Mouse (Mus musculus): ENCODE data around the gene Uvssa. TPM values are rescaled to one million over a fixed set of nuclear protein-coding genes. Genes with fewer than 3 reads are reported as not detected.
A peak's percentile ranks its signal among the peaks of the same experiment; 100 is the strongest.
"Not testable (repeated sequence)": the region's sequence is repeated elsewhere in the genome, so short reads cannot be mapped to it uniquely, and the experiment has no call there.

The Uvssa gene
- 4.3 and 5.4 TPM in 2 replicates for polyA plus RNA-seq (2012; rRNA removed)

DNA sequence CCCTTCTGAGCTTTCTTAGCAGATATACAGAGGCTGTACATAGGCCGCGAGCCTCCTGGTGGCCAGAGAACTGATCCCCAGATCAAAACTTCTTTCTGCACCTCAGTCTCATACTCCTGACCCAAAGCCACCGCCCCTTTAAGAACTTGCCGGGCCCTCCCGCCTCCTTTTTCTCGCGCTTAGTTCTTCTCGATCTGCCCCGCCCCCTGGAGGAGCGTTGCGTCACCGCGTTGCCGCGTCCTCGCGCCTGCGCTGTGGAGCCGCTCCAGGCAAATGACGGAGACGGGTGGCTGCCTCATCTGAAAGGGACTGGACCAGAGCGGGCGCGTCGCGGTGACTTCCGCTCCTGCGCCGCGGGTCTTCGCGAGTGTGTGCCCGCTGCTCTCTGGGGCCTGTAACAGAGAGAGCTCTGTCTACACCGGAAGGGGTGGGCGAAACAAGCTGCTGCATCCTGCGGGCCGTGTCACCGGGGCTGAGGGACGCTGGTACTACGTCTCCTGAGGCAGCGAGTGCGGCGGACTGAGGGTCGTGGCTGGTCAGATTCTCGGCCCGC lies at the start of gene Uvssa:
TSS of gene Uvssa (plus strand) at position 248 of the 553 bp plus-strand sequence.
- peak within 1 kb of the TSS; percentile 62 for H3K4me3 ChIP-seq (ENCODE audit: insufficient read depth, low read depth, low read length)
- peaks cover 2% of the 10 kb centered on the region for H3K36me3 ChIP-seq (ENCODE audit: control insufficient read depth, insufficient read depth, low read length)
- H3K4me1 ChIP-seq (ENCODE audit: control insufficient read depth, insufficient read depth, low read length), result peaks cover 4% of the 10 kb centered on the region; the same call in 1 of the 2 replicates
- H3K27ac ChIP-seq (ENCODE audit: insufficient read depth, low read depth, low read length), result peak within 1 kb of the TSS; percentile 69
- TF ChIP-seq CTCF (conservative IDR thresholded peaks at IDR 0.05; ENCODE audit: insufficient read depth, insufficient read length, low read depth, low read length) (peak; percentile 31; the same call in 1 of the 2 replicates), POLR2A (IDR thresholded peaks at IDR 0.05; ENCODE audit: low read depth, low read length) (peak; percentile 75)
- 1% methylated on average over 46 of the region's 46 CpGs for WGBS
- no peaks in the 10 kb centered on the region for H3K27me3 ChIP-seq (replicated peaks; ENCODE audit: control insufficient read depth, insufficient read depth, low read length)
- DNase-seq, result peak; percentile 99

DNA sequence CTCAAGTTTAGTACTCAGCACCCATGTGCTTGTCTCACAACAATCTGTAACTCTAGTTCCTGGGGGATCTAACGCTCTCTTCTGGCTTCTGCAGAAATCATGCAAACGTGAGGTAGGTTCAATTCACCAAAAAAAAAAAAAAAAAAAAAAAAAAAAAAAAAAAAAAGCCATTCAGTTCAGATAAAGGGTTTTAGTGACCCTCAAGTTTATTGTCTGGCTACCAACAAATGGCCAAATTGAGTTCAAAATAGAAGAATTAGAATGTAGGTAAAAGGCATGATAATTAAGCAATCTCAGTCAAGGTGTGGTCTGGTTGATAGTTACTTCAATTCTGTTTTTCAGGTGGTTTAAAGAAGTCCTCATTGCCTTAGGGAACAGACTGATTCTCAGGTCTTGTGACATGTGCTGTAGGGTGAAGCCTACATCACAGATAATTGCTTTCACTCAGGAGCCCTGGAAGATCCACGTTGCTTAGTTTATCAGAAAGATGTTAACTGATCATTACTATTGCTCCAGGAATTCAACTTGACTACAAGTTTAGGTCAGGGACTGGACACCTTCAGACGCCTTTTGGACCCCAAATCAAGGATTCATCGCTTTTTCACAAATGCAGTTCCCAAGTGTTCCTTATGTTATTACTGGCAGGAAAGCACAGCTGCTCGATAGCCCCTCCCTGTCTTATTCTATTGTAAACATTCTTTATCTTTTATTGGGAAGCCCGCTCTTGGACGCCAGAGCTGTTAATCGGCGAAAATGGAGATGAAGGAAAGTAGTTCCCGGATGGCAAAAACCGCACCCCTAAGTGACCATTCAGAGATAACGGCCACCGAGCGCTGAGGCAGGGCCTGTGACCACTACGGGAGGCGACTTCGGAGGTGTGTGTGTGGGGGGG lies 43.7 kb upstream of the Uvssa start:
- H3K27ac ChIP-seq (ENCODE audit: insufficient read depth, low read depth, low read length), result peak overlapping the region; percentile 76
- no peak for DNase-seq
- H3K4me3 ChIP-seq (ENCODE audit: insufficient read depth, low read depth, low read length), result peak overlapping the region; percentile 93
- no peak for TF ChIP-seq CTCF (conservative IDR thresholded peaks at IDR 0.05; ENCODE audit: insufficient read depth, insufficient read length, low read depth, low read length)
- TF ChIP-seq POLR2A (IDR thresholded peaks at IDR 0.05; ENCODE audit: low read depth, low read length), result peak; percentile 21
- no peaks in the 10 kb centered on the region for H3K27me3 ChIP-seq (replicated peaks; ENCODE audit: control insufficient read depth, insufficient read depth, low read length)
- H3K4me1 ChIP-seq (ENCODE audit: control insufficient read depth, insufficient read depth, low read length), result peaks cover 20% of the 10 kb centered on the region
- H3K36me3 ChIP-seq (ENCODE audit: control insufficient read depth, insufficient read depth, low read length), result no peaks in the 10 kb centered on the region
- WGBS, result 22% methylated on average over 18 of the region's 18 CpGs

DNA sequence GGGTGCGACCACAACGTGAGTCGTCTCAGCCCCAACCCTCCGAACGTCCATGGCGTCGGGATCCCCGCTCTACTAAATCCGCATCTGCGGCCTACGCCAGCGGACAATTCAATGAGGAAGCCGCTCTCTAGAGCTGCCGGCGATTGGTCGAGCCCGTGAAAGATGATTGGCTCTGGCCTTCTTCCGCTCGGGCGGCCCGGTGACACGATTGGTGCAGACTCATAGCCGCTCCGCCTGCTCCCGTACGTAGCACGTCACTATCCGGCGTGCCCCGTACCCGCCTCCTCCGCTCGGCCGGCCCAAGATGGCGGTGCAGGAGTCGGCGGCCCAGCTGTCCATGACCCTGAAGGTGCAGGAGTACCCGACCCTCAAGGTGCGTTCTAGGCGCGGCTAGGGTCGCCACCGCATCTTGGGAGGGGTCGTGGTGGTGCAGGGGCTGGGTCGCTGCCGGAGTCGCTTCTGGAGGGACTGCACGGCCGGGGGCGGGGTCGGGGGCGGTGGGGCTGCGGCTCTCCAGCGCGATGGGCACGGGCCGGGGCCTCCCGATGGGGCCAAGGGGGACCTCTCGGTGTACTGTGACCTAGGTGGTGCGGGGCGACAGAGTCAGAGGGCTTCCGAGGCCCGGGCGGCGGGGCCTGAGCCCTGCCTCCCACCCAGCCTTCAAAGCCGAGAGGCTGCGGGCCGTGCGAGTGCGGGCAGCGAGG lies 42.9 kb upstream of the Uvssa start, which contains the start of gene Maea:
TSS of gene Maea (plus strand) at position 237 of the 704 bp plus-strand sequence.
- Histone ChIP-seq H3K4me3 (ENCODE audit: insufficient read depth, low read depth, low read length) (peak within 1 kb of the TSS; percentile 97), H3K4me1 (ENCODE audit: control insufficient read depth, insufficient read depth, low read length) (peaks cover 20% of the 10 kb centered on the region), H3K36me3 (ENCODE audit: control insufficient read depth, insufficient read depth, low read length) (no peaks in the 10 kb centered on the region), H3K27ac (ENCODE audit: insufficient read depth, low read depth, low read length) (peak within 1 kb of the TSS; percentile 76), H3K27me3 (replicated peaks; ENCODE audit: control insufficient read depth, insufficient read depth, low read length) (no peaks in the 10 kb centered on the region)
- DNase-seq, result peak; percentile 98
- TF ChIP-seq POLR2A (IDR thresholded peaks at IDR 0.05; ENCODE audit: low read depth, low read length) (no peak), CTCF (conservative IDR thresholded peaks at IDR 0.05; ENCODE audit: insufficient read depth, insufficient read length, low read depth, low read length) (no peak)
- WGBS, result under 1% methylated on average over 71 of the region's 71 CpGs

GRCm38 (mm10) chr5:33335977-33336360 lies 42.4 kb upstream of the Uvssa start:
- peak overlapping the region; percentile 27; the same call in 1 of the 2 replicates for H3K27ac ChIP-seq (ENCODE audit: insufficient read depth, low read depth, low read length)
- under 1% methylated on average over 27 of the region's 31 CpGs for WGBS
- no peaks in the 10 kb centered on the region for H3K36me3 ChIP-seq (ENCODE audit: control insufficient read depth, insufficient read depth, low read length)
- H3K4me1 ChIP-seq (ENCODE audit: control insufficient read depth, insufficient read depth, low read length), result peaks cover 25% of the 10 kb centered on the region
- TF ChIP-seq POLR2A (IDR thresholded peaks at IDR 0.05; ENCODE audit: low read depth, low read length), result no peak
- TF ChIP-seq CTCF (conservative IDR thresholded peaks at IDR 0.05; ENCODE audit: insufficient read depth, insufficient read length, low read depth, low read length), result no peak
- H3K27me3 ChIP-seq (replicated peaks; ENCODE audit: control insufficient read depth, insufficient read depth, low read length), result no peaks in the 10 kb centered on the region
- H3K4me3 ChIP-seq (ENCODE audit: insufficient read depth, low read depth, low read length), result peak overlapping the region; percentile 97
- DNase-seq, result peak; percentile 44

DNA sequence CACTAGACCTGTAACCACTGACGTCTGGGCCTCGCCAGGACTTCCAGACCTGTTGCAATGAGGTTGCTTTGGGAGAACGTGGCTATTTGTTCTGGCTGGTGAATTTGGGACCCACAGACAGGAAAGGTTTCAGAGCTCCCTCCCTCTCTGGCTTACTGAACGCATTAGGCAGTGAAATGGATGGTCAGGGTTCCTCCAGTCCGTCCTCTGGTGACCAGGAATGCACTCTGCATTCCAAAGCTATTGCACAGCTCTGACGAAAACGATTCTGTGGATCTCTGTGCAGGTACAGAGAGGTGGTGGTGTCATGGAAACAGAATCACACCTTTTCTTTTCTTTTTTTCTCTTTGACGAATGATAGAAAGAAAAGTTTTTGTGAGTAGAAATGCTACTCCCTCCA lies 41.1 kb upstream of the Uvssa start:
- H3K27me3 ChIP-seq (replicated peaks; ENCODE audit: control insufficient read depth, insufficient read depth, low read length), result no peaks in the 10 kb centered on the region
- DNase-seq, result peak; percentile 46
- H3K4me1 ChIP-seq (ENCODE audit: control insufficient read depth, insufficient read depth, low read length), result peaks cover 33% of the 10 kb centered on the region
- H3K36me3 ChIP-seq (ENCODE audit: control insufficient read depth, insufficient read depth, low read length), result no peaks in the 10 kb centered on the region
- H3K4me3 ChIP-seq (ENCODE audit: insufficient read depth, low read depth, low read length), result no peak overlapping the region; the same call in 1 of the 2 replicates
- TF ChIP-seq CTCF (conservative IDR thresholded peaks at IDR 0.05; ENCODE audit: insufficient read depth, insufficient read length, low read depth, low read length), result no peak
- no peak for TF ChIP-seq POLR2A (IDR thresholded peaks at IDR 0.05; ENCODE audit: low read depth, low read length)
- H3K27ac ChIP-seq (ENCODE audit: insufficient read depth, low read depth, low read length), result 0 out of 2 replicates have a peak overlapping the region, but pooled peaks have one; percentile 17
- 37% methylated on average over 8 of the region's 8 CpGs for WGBS

DNA sequence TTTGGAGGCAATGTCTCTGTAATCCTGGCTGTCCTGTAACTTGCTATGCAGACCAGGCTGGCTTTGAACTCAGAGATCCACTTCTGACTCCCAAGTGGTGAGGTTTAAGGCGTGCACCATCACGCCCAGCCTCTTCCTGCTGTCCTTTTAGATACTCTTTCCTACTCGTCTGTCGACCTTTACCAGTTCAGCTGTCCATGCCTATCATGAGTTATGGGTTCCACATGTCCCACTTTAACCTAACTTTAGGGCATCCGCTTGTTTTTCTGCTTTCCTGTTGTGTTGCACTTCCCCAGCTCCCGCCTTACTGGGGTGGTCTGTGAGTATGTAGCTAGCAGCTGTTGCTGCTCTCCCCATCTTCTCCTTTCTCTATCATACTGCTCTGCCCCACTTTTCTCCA lies 37.2 kb upstream of the Uvssa start:
- Histone ChIP-seq H3K27me3 (replicated peaks; ENCODE audit: control insufficient read depth, insufficient read depth, low read length) (no peaks in the 10 kb centered on the region), H3K4me1 (ENCODE audit: control insufficient read depth, insufficient read depth, low read length) (peaks cover 55% of the 10 kb centered on the region), H3K4me3 (ENCODE audit: insufficient read depth, low read depth, low read length) (no peak overlapping the region), H3K36me3 (ENCODE audit: control insufficient read depth, insufficient read depth, low read length) (no peaks in the 10 kb centered on the region), H3K27ac (ENCODE audit: insufficient read depth, low read depth, low read length) (peak overlapping the region; percentile 24; the same call in 1 of the 2 replicates)
- no peak for DNase-seq
- WGBS, result 55% methylated on average over 6 of the region's 6 CpGs
- TF ChIP-seq POLR2A (IDR thresholded peaks at IDR 0.05; ENCODE audit: low read depth, low read length) (no peak), CTCF (conservative IDR thresholded peaks at IDR 0.05; ENCODE audit: insufficient read depth, insufficient read length, low read depth, low read length) (no peak)

- not testable (repeated sequence) for H3K27me3 ChIP-seq (replicated peaks; ENCODE audit: control insufficient read depth, insufficient read depth, low read length); H3K36me3 ChIP-seq (ENCODE audit: control insufficient read depth, insufficient read depth, low read length); H3K4me3 ChIP-seq (ENCODE audit: insufficient read depth, low read depth, low read length); DNase-seq; H3K27ac ChIP-seq (ENCODE audit: insufficient read depth, low read depth, low read length)
- WGBS, result 79% methylated on average over 3 of the region's 3 CpGs
- H3K4me1 ChIP-seq (ENCODE audit: control insufficient read depth, insufficient read depth, low read length), result peaks cover 52% of the 10 kb centered on the region
These were observed 36.1 kb upstream of the Uvssa start for GRCm38 (mm10) chr5:33342248-33342647.

Measured in kidney, adult 2 months (tissue).